Comparison of ENCODE assay signal across 8 mouse cellular contexts in the genomic region with DNA sequence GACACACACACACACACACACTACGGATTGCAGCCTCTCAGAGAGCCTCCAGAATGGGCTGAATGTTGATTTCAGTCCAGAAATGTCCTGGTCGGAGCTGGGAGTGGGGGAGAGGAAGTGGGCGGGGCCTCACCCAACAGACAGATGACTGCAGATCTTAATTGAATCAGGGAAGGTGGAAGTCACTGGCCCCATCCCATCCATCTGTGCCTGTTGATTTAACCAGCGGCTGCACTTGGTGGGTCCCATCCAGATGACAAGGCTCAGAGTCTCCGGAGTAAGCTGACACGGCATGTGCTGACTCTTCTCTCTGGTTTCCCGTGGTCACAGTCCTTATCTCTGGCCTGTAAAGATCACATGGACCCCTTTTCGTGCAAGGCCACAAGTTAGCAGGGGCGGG. TPM values are rescaled to one million over a fixed set of nuclear protein-coding genes. Genes with fewer than 3 reads are reported as not detected.
DNase-seq lines count a peak whose midpoint lies in the region; ATAC-seq and TF ChIP-seq lines count a peak whose summit lies in the region.

No protein-coding gene starts in this region.

- H3K9me3 ChIP-seq in embryonic facial prominence, embryonic 13.5 days: no peaks in the 10 kb centered on the region
- no peaks in the 10 kb centered on the region for H3K9me3 ChIP-seq in intestine, postnatal 0 days (ENCODE audit: control insufficient read depth)
- H3K9me3 ChIP-seq in lung, postnatal 0 days (ENCODE audit: low read length): no peaks in the 10 kb centered on the region
- no peaks in the 10 kb centered on the region for H3K9me3 ChIP-seq in stomach, embryonic 16.5 days (replicated peaks; ENCODE audit: control insufficient read depth, low read length)

- peaks cover 18% of the 10 kb centered on the region for H3K4me1 ChIP-seq in embryonic facial prominence, embryonic 13.5 days
- H3K4me1 ChIP-seq in intestine, postnatal 0 days (replicated peaks; ENCODE audit: control insufficient read depth, insufficient read depth, low read length): peaks cover 18% of the 10 kb centered on the region
- H3K4me1 ChIP-seq in lung, postnatal 0 days (ENCODE audit: insufficient read depth, low read depth, low read length): peaks cover 23% of the 10 kb centered on the region; the same call in 1 of the 2 replicates
- peaks cover 44% of the 10 kb centered on the region for H3K4me1 ChIP-seq in stomach, embryonic 16.5 days (ENCODE audit: control insufficient read depth, insufficient read depth, low read length)

- peak overlapping the region; percentile 24 for H3K4me2 ChIP-seq in embryonic facial prominence, embryonic 13.5 days
- H3K4me2 ChIP-seq in intestine, postnatal 0 days (replicated peaks; ENCODE audit: low read depth): peak overlapping the region; percentile 52
- peak overlapping the region; percentile 8; the same call in 1 of the 2 replicates for H3K4me2 ChIP-seq in lung, postnatal 0 days (replicated peaks; ENCODE audit: low read depth, low read length)
- H3K4me2 ChIP-seq in stomach, embryonic 16.5 days (ENCODE audit: low read depth, low read length): peak overlapping the region; percentile 41

- no peak overlapping the region for H3K27ac ChIP-seq in embryonic facial prominence, embryonic 13.5 days
- H3K27ac ChIP-seq in intestine, postnatal 0 days (ENCODE audit: low read depth, low read length): no peak overlapping the region
- H3K27ac ChIP-seq in lung, postnatal 0 days (ENCODE audit: low read length): peak overlapping the region; percentile 81; the same call in 1 of the 2 replicates
- peak overlapping the region; percentile 56; the same call in 1 of the 2 replicates for H3K27ac ChIP-seq in stomach, embryonic 16.5 days (ENCODE audit: low read length)

- peak overlapping the region; percentile 49; the same call in 1 of the 2 replicates for H3K9ac ChIP-seq in embryonic facial prominence, embryonic 13.5 days
- 0 out of 2 replicates have a peak overlapping the region, but pooled peaks have one; percentile 17 for H3K9ac ChIP-seq in intestine, postnatal 0 days (ENCODE audit: low read depth, low read length)
- no peak overlapping the region for H3K9ac ChIP-seq in lung, postnatal 0 days (replicated peaks; ENCODE audit: low read depth)
- H3K9ac ChIP-seq in stomach, embryonic 16.5 days (ENCODE audit: low read length): peak overlapping the region; percentile 60

- peak; percentile 67 to 70 for DNase-seq in lung, adult 18-20 months
- no peak for DNase-seq in lung, postnatal 25 days (ENCODE audit: low spot score)
- DNase-seq in lung, postnatal 0 days (ENCODE audit: low spot score): peak; percentile 80
- DNase-seq in frontal cortex, postnatal 36 days (ENCODE audit: low spot score in 2 of 2): no peak
- DNase-seq in right cerebral cortex, postnatal 4 days: no peak

- no peak overlapping the region for H3K4me3 ChIP-seq in embryonic facial prominence, embryonic 13.5 days
- H3K4me3 ChIP-seq in intestine, postnatal 0 days (ENCODE audit: low read depth, low read length): no peak overlapping the region
- H3K4me3 ChIP-seq in lung, postnatal 0 days (ENCODE audit: low read depth, low read length): no peak overlapping the region
- no peak overlapping the region for H3K4me3 ChIP-seq in stomach, embryonic 16.5 days (replicated peaks; ENCODE audit: low read length)

- 18% methylated on average over 9 of the region's 9 CpGs for WGBS in embryonic facial prominence, embryonic 13.5 days
- 16% methylated on average over 9 of the region's 9 CpGs for WGBS in intestine, postnatal 0 days
- WGBS in lung, postnatal 0 days: 4% methylated on average over 9 of the region's 9 CpGs
- 15% methylated on average over 9 of the region's 9 CpGs for WGBS in stomach, embryonic 16.5 days

- no peak for TF ChIP-seq CTCF in intestine, postnatal 0 days (IDR thresholded peaks at IDR 0.05; ENCODE audit: low read depth)
- no peak for TF ChIP-seq CTCF in lung, postnatal 0 days (IDR thresholded peaks at IDR 0.05)

- no peak for ATAC-seq in embryonic facial prominence, embryonic 13.5 days (ENCODE audit: insufficient number of reproducible peaks, insufficient read depth, low FRiP score, low TSS enrichment, low read depth)
- ATAC-seq in intestine, postnatal 0 days: no peak
- ATAC-seq in lung, postnatal 0 days: no peak
- peak; percentile 37 for ATAC-seq in stomach, embryonic 16.5 days (ENCODE audit: insufficient read depth, low FRiP score)

- H3K36me3 ChIP-seq in embryonic facial prominence, embryonic 13.5 days: no peaks in the 10 kb centered on the region
- H3K36me3 ChIP-seq in intestine, postnatal 0 days (ENCODE audit: control insufficient read depth, insufficient read depth): no peaks in the 10 kb centered on the region
- no peaks in the 10 kb centered on the region for H3K36me3 ChIP-seq in lung, postnatal 0 days (ENCODE audit: insufficient read depth, low read length)
- H3K36me3 ChIP-seq in stomach, embryonic 16.5 days (ENCODE audit: control insufficient read depth, insufficient read depth, low read length): no peaks in the 10 kb centered on the region

- TF ChIP-seq EP300 in lung, postnatal 0 days (IDR thresholded peaks at IDR 0.05): no peak

- no peaks in the 10 kb centered on the region for H3K27me3 ChIP-seq in embryonic facial prominence, embryonic 13.5 days
- H3K27me3 ChIP-seq in intestine, postnatal 0 days (replicated peaks; ENCODE audit: control insufficient read depth, insufficient read depth, low read length): no peaks in the 10 kb centered on the region
- no peaks in the 10 kb centered on the region for H3K27me3 ChIP-seq in lung, postnatal 0 days (replicated peaks; ENCODE audit: insufficient read depth, low read length)
- no peaks in the 10 kb centered on the region for H3K27me3 ChIP-seq in stomach, embryonic 16.5 days (ENCODE audit: control insufficient read depth, insufficient read depth, low read length)

RNA-seq across cellular contexts. Expression of a gene that starts 15.9 kb away (rescaled TPM):
- polyA plus RNA-seq in embryonic facial prominence, embryonic 13.5 days (2015; fragmentation: Nextera tagmentation; extraction: Ambion mirVana): 14.3 and 16.3 TPM in 2 replicates
- 40.4 and 47.7 TPM in 2 replicates for polyA plus RNA-seq in intestine, postnatal 0 days (2015; fragmentation: Nextera tagmentation; extraction: Ambion mirVana)
- 55.5 and 67.3 TPM in 2 replicates for polyA plus RNA-seq in lung, postnatal 0 days (2015; fragmentation: Nextera tagmentation; extraction: Ambion mirVana)
- 33.1 TPM in 2 replicates for polyA plus RNA-seq in stomach, embryonic 16.5 days (2015; fragmentation: Nextera tagmentation; extraction: Ambion mirVana)

RNA-seq across cellular contexts. Expression of a gene that starts 20.0 kb away (rescaled TPM):
- 87.8 and 89.7 TPM in 2 replicates for polyA plus RNA-seq in embryonic facial prominence, embryonic 13.5 days (2015; fragmentation: Nextera tagmentation; extraction: Ambion mirVana)
- 41.8 and 47.2 TPM in 2 replicates for polyA plus RNA-seq in intestine, postnatal 0 days (2015; fragmentation: Nextera tagmentation; extraction: Ambion mirVana)
- 47.1 and 57.8 TPM in 2 replicates for polyA plus RNA-seq in lung, postnatal 0 days (2015; fragmentation: Nextera tagmentation; extraction: Ambion mirVana)
- 42.7 and 46.2 TPM in 2 replicates for polyA plus RNA-seq in stomach, embryonic 16.5 days (2015; fragmentation: Nextera tagmentation; extraction: Ambion mirVana)

Comparison
In these comparisons a context has a peak if more than half of its experiments do, and no peak if none do; other contexts are left out.
1. DNase-seq: peak in lung, adult 18-20 months (2 of 2) and lung, postnatal 0 days (single experiment); none in lung, postnatal 25 days (single experiment), frontal cortex, postnatal 36 days (0 of 2) and right cerebral cortex, postnatal 4 days (single experiment).
2. H3K27ac ChIP-seq: peak in lung, postnatal 0 days (single experiment) and stomach, embryonic 16.5 days (single experiment); none in embryonic facial prominence, embryonic 13.5 days (single experiment) and intestine, postnatal 0 days (single experiment).
3. Peak in every context shown above with its lines, with median percentiles within 50 percentile points of each other: H3K4me2 ChIP-seq.